Mouse (Mus musculus): ENCODE results near the gene Cd209a.

- TF ChIP-seq TAL1 (IDR thresholded peaks at IDR 0.05; ENCODE audit: low read length): no peak
- no peak for TF ChIP-seq GATA1 (IDR thresholded peaks at IDR 0.05; ENCODE audit: low read length)
Observed at GRCm38 (mm10) chr8:3721041-3721440, 27.7 kb downstream of the Cd209a start.
